Mouse (Mus musculus) MEL (cell line): ENCODE results near the gene Klf3. TPM values are rescaled to one million over a fixed set of nuclear protein-coding genes. Genes with fewer than 3 reads are reported as not detected.

ENCODE experiments used
- DNase-seq: peaks from one replicate; pipeline ENCODE4 v3.0.0; 2011; ENCODE audit warnings: low read depth, low spot score
- H3K27ac ChIP-seq: 2 replicates; pipeline ENCODE4 v1.5.1; 2012; ENCODE audit warnings: low read depth, mild to moderate bottlenecking, control low read depth, low read length, moderate library complexity; ENCODE audit not compliant: control insufficient read depth
- H3K27me3 ChIP-seq, 2 experiments: fragments of 150-350 bp in 1 of 2; sonication (generic) in 1 of 2; 2 replicates each; pipeline ENCODE4 v1.6.1; 2012; ENCODE audit warnings: low read length in 2 of 2, mild to moderate bottlenecking in 2 of 2, improper control_type of control experiment in 1 of 2, moderate library complexity in 1 of 2; ENCODE audit not compliant: insufficient read depth in 2 of 2, control insufficient read depth in 1 of 2
- H3K36me3 ChIP-seq, 2 experiments: 2 replicates each; pipeline ENCODE4 v1.6.1; 2012 to 2014; ENCODE audit warnings: low read length in 2 of 2, improper control_type of control experiment in 1 of 2, inconsistent platforms in 1 of 2, mild to moderate bottlenecking in 1 of 2; ENCODE audit not compliant: insufficient read depth in 2 of 2, control insufficient read depth in 1 of 2
- H3K4me1 ChIP-seq, 2 experiments: fragments of 150-350 bp in 1 of 2; sonication (generic) in 1 of 2; 2 replicates each; pipeline ENCODE4 v1.6.1; 2012; ENCODE audit warnings: low read length in 2 of 2, improper control_type of control experiment in 1 of 2, mild to moderate bottlenecking in 1 of 2; ENCODE audit not compliant: insufficient read depth in 2 of 2, control insufficient read depth in 1 of 2
- H3K4me3 ChIP-seq, 2 experiments: fragments of 150-350 bp in 1 of 2; sonication (generic) in 1 of 2; 2 replicates each; pipeline ENCODE4 v1.5.1; 2012; ENCODE audit warnings: low read depth in 2 of 2, low read length in 2 of 2, mild to moderate bottlenecking in 2 of 2, moderate library complexity in 2 of 2, control low read depth in 1 of 2, improper control_type of control experiment in 1 of 2; ENCODE audit not compliant: control insufficient read depth in 1 of 2, insufficient read depth in 1 of 2
- H3K79me2 ChIP-seq: 2 replicates; pipeline ENCODE4 v1.6.1; 2012; ENCODE audit warnings: mild to moderate bottlenecking, low read length, moderate library complexity; ENCODE audit not compliant: control insufficient read depth, poor library complexity, insufficient read depth
- H3K9ac ChIP-seq: 2 replicates; pipeline ENCODE4 v1.6.1; 2012; ENCODE audit warnings: low read depth, mild to moderate bottlenecking, control low read depth, low read length, moderate library complexity; ENCODE audit not compliant: control insufficient read depth, poor library complexity, severe bottlenecking
- H3K9me3 ChIP-seq: fragments of 150-350 bp; sonication (generic); replicated peaks from 2 replicates; pipeline ENCODE4 v1.6.1; 2012; ENCODE audit warnings: mild to moderate bottlenecking, low read length, improper control_type of control experiment, moderate library complexity; ENCODE audit not compliant: insufficient read depth
- BHLHE40 ChIP-seq: IDR thresholded peaks from 2 replicates; pipeline ENCODE4 v1.6.1; 2012; ENCODE audit warnings: low read depth, mild to moderate bottlenecking, inconsistent platforms, low read length, improper control_type of control experiment, borderline replicate concordance
- CHD1 ChIP-seq: IDR thresholded peaks from 2 replicates; pipeline ENCODE4 v1.6.1; 2012; ENCODE audit warnings: low read depth, mild to moderate bottlenecking, inconsistent platforms, low read length, improper control_type of control experiment
- CHD2 ChIP-seq: IDR thresholded peaks from 2 replicates; pipeline ENCODE4 v1.6.1; 2011; ENCODE audit warnings: low read length, improper control_type of control experiment
- CTCF ChIP-seq, 3 experiments: IDR thresholded peaks in 2 of 3; conservative IDR thresholded peaks in 1 of 3; 2 replicates each; pipeline ENCODE4 v1.5.1; 2011 to 2012; ENCODE audit warnings: low read length in 3 of 3, low read depth in 2 of 3, mild to moderate bottlenecking in 2 of 3, improper control_type of control experiment in 1 of 3, inconsistent platforms in 1 of 3, mixed read lengths in 1 of 3, moderate library complexity in 1 of 3; ENCODE audit not compliant: control insufficient read depth in 1 of 3, insufficient read depth in 1 of 3, poor library complexity in 1 of 3, severe bottlenecking in 1 of 3
- E2F4 ChIP-seq: IDR thresholded peaks from 2 replicates; pipeline ENCODE4 v1.6.1; 2011; ENCODE audit warnings: low read depth, low read length, improper control_type of control experiment, borderline replicate concordance
- ELF1 ChIP-seq: IDR thresholded peaks from 2 replicates; pipeline ENCODE4 v1.6.1; 2014; ENCODE audit warnings: low read depth, mild to moderate bottlenecking, inconsistent platforms, low read length, improper control_type of control experiment, moderate library complexity
- EP300 ChIP-seq, 2 experiments: IDR thresholded peaks; 2 replicates each; pipeline ENCODE4 v1.6.1; 2011; ENCODE audit warnings: improper control_type of control experiment in 2 of 2, low read length in 2 of 2, low read depth in 1 of 2, mild to moderate bottlenecking in 1 of 2
- ETS1 ChIP-seq: IDR thresholded peaks from 2 replicates; pipeline ENCODE4 v1.6.1; 2012; ENCODE audit warnings: low read depth, mild to moderate bottlenecking, inconsistent platforms, low read length, improper control_type of control experiment, moderate library complexity
- GABPA ChIP-seq: IDR thresholded peaks from 2 replicates; pipeline ENCODE4 v1.6.1; 2012; ENCODE audit warnings: low read depth, mild to moderate bottlenecking, inconsistent platforms, low read length, improper control_type of control experiment, moderate library complexity
- GATA1 ChIP-seq: IDR thresholded peaks from 2 replicates; pipeline ENCODE4 v1.6.1; 2011; ENCODE audit warnings: low read depth, low read length, improper control_type of control experiment
- HCFC1 ChIP-seq: IDR thresholded peaks from 2 replicates; pipeline ENCODE4 v1.6.1; 2012; ENCODE audit warnings: low read depth, mild to moderate bottlenecking, inconsistent platforms, low read length, improper control_type of control experiment, moderate library complexity
- JUND ChIP-seq: IDR thresholded peaks from 2 replicates; pipeline ENCODE4 v1.6.1; 2011; ENCODE audit warnings: low read depth, mild to moderate bottlenecking, improper control_type of control experiment, low read length
- KAT2A ChIP-seq: conservative IDR thresholded peaks from 2 replicates; pipeline ENCODE4 v1.6.1; 2012; ENCODE audit warnings: low read depth, low read length, improper control_type of control experiment, inconsistent platforms
- MAFK ChIP-seq: IDR thresholded peaks from 2 replicates; pipeline ENCODE4 v1.6.1; 2011; ENCODE audit warnings: low read depth, mild to moderate bottlenecking, low read length, improper control_type of control experiment, borderline replicate concordance
- MAX ChIP-seq: IDR thresholded peaks from 2 replicates; pipeline ENCODE4 v1.6.1; 2011; ENCODE audit warnings: low read length, improper control_type of control experiment
- MAZ ChIP-seq: IDR thresholded peaks from 2 replicates; pipeline ENCODE4 v1.6.1; 2012; ENCODE audit warnings: low read depth, mild to moderate bottlenecking, inconsistent platforms, low read length, improper control_type of control experiment
- MEF2A ChIP-seq: IDR thresholded peaks from 2 replicates; pipeline ENCODE4 v1.6.1; 2014; ENCODE audit warnings: low read depth, mild to moderate bottlenecking, inconsistent platforms, low read length, improper control_type of control experiment; ENCODE audit not compliant: poor library complexity, insufficient replicate concordance, severe bottlenecking; ENCODE audit errors: extremely low read depth
- MXI1 ChIP-seq: IDR thresholded peaks from 2 replicates; pipeline ENCODE4 v1.6.1; 2011; ENCODE audit warnings: mild to moderate bottlenecking, low read depth, low read length, improper control_type of control experiment
- MYB ChIP-seq: IDR thresholded peaks from 2 replicates; pipeline ENCODE4 v1.6.1; 2011; ENCODE audit warnings: mild to moderate bottlenecking, low read depth, low read length, improper control_type of control experiment
- MYC ChIP-seq: IDR thresholded peaks from 2 replicates; pipeline ENCODE4 v1.6.1; 2011; ENCODE audit warnings: low read depth, mild to moderate bottlenecking, low read length, improper control_type of control experiment, moderate library complexity
- NELFE ChIP-seq: IDR thresholded peaks from 2 replicates; pipeline ENCODE4 v1.6.1; 2011; ENCODE audit warnings: low read depth, low read length, improper control_type of control experiment
- NRF1 ChIP-seq: IDR thresholded peaks from 2 replicates; pipeline ENCODE4 v1.6.1; 2014; ENCODE audit warnings: low read depth, mild to moderate bottlenecking, inconsistent platforms, low read length, improper control_type of control experiment, moderate library complexity; ENCODE audit not compliant: poor library complexity, insufficient read depth, severe bottlenecking
- POLR2AphosphoS2 ChIP-seq: IDR thresholded peaks from 2 replicates; pipeline ENCODE4 v1.6.1; 2011; ENCODE audit warnings: low read length, improper control_type of control experiment
- POLR2AphosphoS5 ChIP-seq: IDR thresholded peaks from 2 replicates; pipeline ENCODE4 v1.6.1; 2012; ENCODE audit warnings: low read depth, borderline replicate concordance, mild to moderate bottlenecking, inconsistent platforms, low read length, moderate library complexity, mixed read lengths
- RAD21 ChIP-seq: IDR thresholded peaks from 2 replicates; pipeline ENCODE4 v1.6.1; 2011; ENCODE audit warnings: mild to moderate bottlenecking, low read depth, low read length, improper control_type of control experiment
- SIN3A ChIP-seq: IDR thresholded peaks from 2 replicates; pipeline ENCODE4 v1.6.1; 2012; ENCODE audit warnings: low read length, improper control_type of control experiment, inconsistent platforms
- SMC3 ChIP-seq: IDR thresholded peaks from 2 replicates; pipeline ENCODE4 v1.6.1; 2011; ENCODE audit warnings: low read depth, low read length, improper control_type of control experiment
- TCF12 ChIP-seq: IDR thresholded peaks from 2 replicates; pipeline ENCODE4 v1.6.1; 2014; ENCODE audit warnings: low read depth, mild to moderate bottlenecking, inconsistent platforms, low read length, improper control_type of control experiment, moderate library complexity
- UBTF ChIP-seq: IDR thresholded peaks from 2 replicates; pipeline ENCODE4 v1.6.1; 2012; ENCODE audit warnings: low read depth, mild to moderate bottlenecking, inconsistent platforms, low read length, improper control_type of control experiment, moderate library complexity, borderline replicate concordance; ENCODE audit not compliant: insufficient read depth
- USF2 ChIP-seq, 2 experiments: IDR thresholded peaks; 2 replicates each; pipeline ENCODE4 v1.6.1; 2011 to 2012; ENCODE audit warnings: improper control_type of control experiment in 2 of 2, low read length in 2 of 2, borderline replicate concordance in 1 of 2, inconsistent platforms in 1 of 2, low read depth in 1 of 2, mild to moderate bottlenecking in 1 of 2; ENCODE audit not compliant: insufficient read depth in 1 of 2
- ZKSCAN1 ChIP-seq: IDR thresholded peaks from 2 replicates; pipeline ENCODE4 v1.6.1; 2012; ENCODE audit warnings: low read depth, mild to moderate bottlenecking, inconsistent platforms, low read length, improper control_type of control experiment, moderate library complexity
- ZMIZ1 ChIP-seq: IDR thresholded peaks from 2 replicates; pipeline ENCODE4 v1.6.1; 2012; ENCODE audit warnings: low read depth, mild to moderate bottlenecking, inconsistent platforms, low read length, improper control_type of control experiment, moderate library complexity
- ZNF384 ChIP-seq: IDR thresholded peaks from 2 replicates; pipeline ENCODE4 v1.6.1; 2012; ENCODE audit warnings: low read depth, mild to moderate bottlenecking, inconsistent platforms, low read length, improper control_type of control experiment
- polyA plus RNA-seq, 2 experiments: library from polyadenylated mRNA; stranded (reverse) in 1 of 2; unstranded in 1 of 2; fragments of >175 nt in 1 of 2; fragments of >200 nt in 1 of 2; gene quantifications; 2 replicates each; pipeline versions ENCODE4 v1.2.1 to v1.2.4; 2012; ENCODE audit warnings: low replicate concordance in 2 of 2, low read depth in 1 of 2; ENCODE audit not compliant: insufficient read length in 2 of 2, insufficient read depth in 1 of 2, missing spikeins in 1 of 2
- total RNA-seq: library from RNA; depleted of rRNA; stranded (reverse); fragments of 300-350 nt; gene quantifications from 2 replicates; pipeline ENCODE4 v1.2.3, GENCODE M21; 2012; rRNA removed

The Klf3 gene
- total RNA-seq (7.1 and 8.4 TPM in 2 replicates), polyA plus RNA-seq (10 to 100 TPM; 39.7 to 72.2 TPM)

- Histone ChIP-seq H3K79me2 (peaks cover 34% of the 10 kb centered on the region), H3K36me3 (peaks cover 0 to 36% of the 10 kb centered on the region in 2 experiments; a peak in 2 of 4 replicates), H3K27me3 (no peaks in the 10 kb centered on the region), H3K4me1 (peaks cover 14 to 21% of the 10 kb centered on the region in 2 experiments; a peak in 3 of 4 replicates), H3K9ac (peak within 1 kb of the TSS; percentile 97), H3K9me3 (no peaks in the 10 kb centered on the region), H3K4me3 (peak within 1 kb of the TSS; percentile 95 to 96), H3K27ac (peak within 1 kb of the TSS; percentile 73)
- DNase-seq = peak; percentile 90
- no peak for TF ChIP-seq SMC3
- no peak for TF ChIP-seq MYC
- TF ChIP-seq POLR2AphosphoS5 = no peak
- TF ChIP-seq HCFC1 = no peak
- TF ChIP-seq NELFE = peak; percentile 70
- TF ChIP-seq EP300 (IDR thresholded peaks at IDR 0.05; ENCODE audit: low read depth in 1 of 2, low read length in 2 of 2) = peak in 1 of 2 experiments; percentile 11; a peak in 1 of 4 replicates
- no peak for TF ChIP-seq CHD2
- TF ChIP-seq CTCF (IDR thresholded peaks at IDR 0.05 in 2 of 3, conservative IDR thresholded peaks at IDR 0.05 in 1 of 3; ENCODE audit: control insufficient read depth in 1 of 3, insufficient read depth in 1 of 3, low read depth in 2 of 3, low read length in 3 of 3, poor library complexity in 1 of 3, severe bottlenecking in 1 of 3) = no peak
- TF ChIP-seq NRF1 = no peak
- no peak for TF ChIP-seq CHD1
- TF ChIP-seq GABPA = no peak
- TF ChIP-seq E2F4 = no peak
- TF ChIP-seq MYB = no peak
- peak; percentile 87 for TF ChIP-seq ZMIZ1
- TF ChIP-seq MAZ = peak; percentile 75; the same call in 1 of the 2 replicates
- TF ChIP-seq MAX = peak; percentile 27; the same call in 1 of the 2 replicates
- no peak for TF ChIP-seq MEF2A
- 0 out of 2 replicates have a peak, but pooled peaks have one; percentile 42 for TF ChIP-seq POLR2AphosphoS2
- TF ChIP-seq USF2 (IDR thresholded peaks at IDR 0.05; ENCODE audit: borderline replicate concordance in 1 of 2, insufficient read depth in 1 of 2, low read depth in 1 of 2, low read length in 2 of 2) = 0 out of 4 replicates have a peak, but pooled peaks of 1 of the 2 experiments have one; percentile 49
- no peak for TF ChIP-seq JUND
- TF ChIP-seq BHLHE40 = no peak; the same call in 1 of the 2 replicates
- no peak; the same call in 1 of the 2 replicates for TF ChIP-seq UBTF
- no peak for TF ChIP-seq ZKSCAN1
- TF ChIP-seq RAD21 = no peak
- TF ChIP-seq MAFK = no peak
- TF ChIP-seq MXI1 = peak; percentile 17
- TF ChIP-seq ETS1 = peak; percentile 38
- TF ChIP-seq GATA1 = no peak
- TF ChIP-seq ELF1 = no peak
- no peak for TF ChIP-seq KAT2A
- TF ChIP-seq ZNF384 = no peak
- TF ChIP-seq TCF12 = peak; percentile 37
- TF ChIP-seq SIN3A = 0 out of 2 replicates have a peak, but pooled peaks have one; percentile 15
These were observed at the start of gene Klf3 for GRCm38 (mm10) chr5:64802795-64803719. Klf3 (plus strand) TSS chr5:64803388.
